Mouse (Mus musculus) liver, adult 2 months (tissue): ENCODE data around the gene Nfkbie. TPM values are rescaled to one million over a fixed set of nuclear protein-coding genes. Genes with fewer than 3 reads are reported as not detected.

Experiments used
- DNase-seq: peaks from one replicate; pipeline ENCODE4 v3.0.0-alpha.2; 2011; ENCODE audit warnings: low read depth, low spot score; ENCODE audit errors: extremely low read depth
- H3K27ac ChIP-seq: fragments of 200-500 bp; replicated peaks from 2 replicates; pipeline ENCODE4 v1.5.1; 2012; ENCODE audit warnings: low read depth, mild to moderate bottlenecking, control low read depth, inconsistent platforms, low read length; ENCODE audit not compliant: insufficient read depth
- H3K27me3 ChIP-seq: fragments of 200-500 bp; 2 replicates; pipeline ENCODE4 v1.6.1; 2012; ENCODE audit warnings: mild to moderate bottlenecking, moderate library complexity, low read length, inconsistent platforms; ENCODE audit not compliant: control insufficient read depth, insufficient read depth
- H3K36me3 ChIP-seq: fragments of 200-500 bp; 2 replicates; pipeline ENCODE4 v1.6.1; 2012; ENCODE audit warnings: low read length, inconsistent platforms; ENCODE audit not compliant: control insufficient read depth, insufficient read depth
- H3K4me1 ChIP-seq: fragments of 200-500 bp; 2 replicates; pipeline ENCODE4 v1.6.1; 2011; ENCODE audit warnings: low read length; ENCODE audit not compliant: control insufficient read depth, insufficient read depth
- H3K4me3 ChIP-seq: fragments of 200-500 bp; 2 replicates; pipeline ENCODE4 v1.5.1; 2011; ENCODE audit warnings: low read depth, mild to moderate bottlenecking, control low read depth, low read length, moderate library complexity; ENCODE audit not compliant: insufficient read depth
- H3K79me2 ChIP-seq: fragments of 200-500 bp; 2 replicates; pipeline ENCODE4 v1.6.1; 2012; ENCODE audit warnings: inconsistent platforms, mild to moderate bottlenecking, low read length, moderate library complexity; ENCODE audit not compliant: control insufficient read depth, insufficient read depth
- H3K9ac ChIP-seq: fragments of 200-500 bp; 2 replicates; pipeline ENCODE4 v1.6.1; 2012; ENCODE audit warnings: low read depth, mild to moderate bottlenecking, control low read depth, inconsistent platforms, low read length
- CTCF ChIP-seq: fragments of 200-500 bp; IDR thresholded peaks from 2 replicates; pipeline ENCODE4 v1.5.1; 2011; ENCODE audit warnings: low read depth, low read length, control low read depth
- POLR2A ChIP-seq: fragments of 200-500 bp; IDR thresholded peaks from 2 replicates; pipeline ENCODE4 v1.6.1; 2011; ENCODE audit warnings: low read length, control low read depth; ENCODE audit not compliant: insufficient read depth; ENCODE audit errors: extremely low read depth
- WGBS: fragments of 180-500 bp; shearing (Covaris S2); methylation state at CpG from one replicate; pipeline ENCODE4 v1.1.7; 2018; 5-methylcytosine and 5-hydroxymethylcytosine counted together
- polyA plus RNA-seq: library from polyadenylated mRNA; depleted of rRNA; stranded (reverse); fragments of >200 nt; gene quantifications from 2 replicates; pipeline ENCODE4 v1.2.3, GENCODE M21; 2012; rRNA removed
- total RNA-seq: library from RNA; depleted of rRNA; stranded (reverse); fragments of >200 nt; gene quantifications from 2 replicates; pipeline ENCODE4 v1.2.3, GENCODE M21; 2014; rRNA removed

The Nfkbie gene
- total RNA-seq (1.6 and 1.9 TPM in 2 replicates), polyA plus RNA-seq (2.0 and 3.0 TPM in 2 replicates)

GRCm38 (mm10) chr17:45555452-45556106 lies at the start of gene Nfkbie:
Gene Nfkbie (plus strand): TSS chr17:45555703.
- WGBS: under 1% methylated on average over 45 of the region's 45 CpGs
- H3K79me2 ChIP-seq: no peaks in the 10 kb centered on the region
- H3K27ac ChIP-seq: no peak within 1 kb of the TSS
- TF ChIP-seq CTCF: no peak
- peak; percentile 65 for TF ChIP-seq POLR2A
- peak within 1 kb of the TSS; percentile 71 for H3K4me3 ChIP-seq
- peak; percentile 59 for DNase-seq
- H3K9ac ChIP-seq: peak within 1 kb of the TSS; percentile 68
- H3K4me1 ChIP-seq: no peaks in the 10 kb centered on the region
- no peaks in the 10 kb centered on the region for H3K27me3 ChIP-seq
- no peaks in the 10 kb centered on the region for H3K36me3 ChIP-seq

GRCm38 (mm10) chr17:45505941-45506465 lies 49.5 kb upstream of the Nfkbie start:
- H3K79me2 ChIP-seq: no peaks in the 10 kb centered on the region
- H3K27ac ChIP-seq: no peak overlapping the region
- no peaks in the 10 kb centered on the region for H3K27me3 ChIP-seq
- H3K4me3 ChIP-seq: no peak overlapping the region
- no peak overlapping the region for H3K9ac ChIP-seq
- WGBS: 73% methylated on average over 6 of the region's 6 CpGs
- DNase-seq: no peak
- no peaks in the 10 kb centered on the region; the same call in 1 of the 2 replicates for H3K36me3 ChIP-seq
- TF ChIP-seq POLR2A (no peak), CTCF (no peak)
- peaks cover 5% of the 10 kb centered on the region; the same call in 1 of the 2 replicates for H3K4me1 ChIP-seq

DNA sequence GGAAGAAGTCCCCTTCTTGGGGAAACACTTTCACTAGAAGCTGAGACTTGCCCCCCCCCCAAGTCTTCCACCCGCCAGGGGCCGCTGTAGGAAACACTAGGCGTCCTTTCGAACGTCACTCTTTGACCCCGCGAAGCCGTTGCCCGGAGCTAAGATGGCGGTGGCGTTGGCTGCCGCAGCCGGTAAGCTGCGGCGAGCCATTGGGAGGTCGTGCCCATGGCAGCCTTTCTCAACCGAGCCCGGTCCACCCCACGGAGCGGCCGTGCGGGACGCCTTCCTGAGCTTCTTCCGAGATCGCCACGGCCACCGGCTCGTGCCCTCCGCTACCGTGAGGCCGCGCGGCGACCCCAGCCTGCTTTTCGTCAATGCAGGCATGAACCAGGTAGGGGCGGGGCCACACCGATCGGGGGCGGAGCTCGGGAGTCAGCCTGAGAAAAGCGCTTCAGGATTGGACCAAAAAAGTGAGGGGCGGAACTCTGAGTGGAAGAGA lies 48.8 kb upstream of the Nfkbie start, which contains the start of gene Aars2:
Gene Aars2, plus strand, starts transcription at position 142 of the 490 bp plus-strand sequence.
- H3K79me2 ChIP-seq: no peaks in the 10 kb centered on the region
- peak; percentile 67; the same call in 1 of the 2 replicates for TF ChIP-seq POLR2A
- TF ChIP-seq CTCF: peak; percentile 75
- H3K4me1 ChIP-seq: peaks cover 5% of the 10 kb centered on the region; the same call in 1 of the 2 replicates
- H3K27ac ChIP-seq: peak within 1 kb of the TSS; percentile 84
- H3K4me3 ChIP-seq: peak within 1 kb of the TSS; percentile 87
- peak; percentile 76 for DNase-seq
- peak within 1 kb of the TSS; percentile 91 for H3K9ac ChIP-seq
- no peaks in the 10 kb centered on the region; the same call in 1 of the 2 replicates for H3K36me3 ChIP-seq
- WGBS: under 1% methylated on average over 42 of the region's 42 CpGs
- no peaks in the 10 kb centered on the region for H3K27me3 ChIP-seq

GRCm38 (mm10) chr17:45510871-45511270 lies 44.6 kb upstream of the Nfkbie start:
- 87% methylated on average over 4 of the region's 4 CpGs for WGBS
- TF ChIP-seq CTCF: no peak
- no peak for TF ChIP-seq POLR2A
- Histone ChIP-seq H3K9ac (no peak overlapping the region), H3K4me1 (peaks cover 8% of the 10 kb centered on the region), H3K4me3 (no peak overlapping the region), H3K27me3 (no peaks in the 10 kb centered on the region), H3K36me3 (no peaks in the 10 kb centered on the region; the same call in 1 of the 2 replicates), H3K27ac (no peak overlapping the region), H3K79me2 (no peaks in the 10 kb centered on the region)
- DNase-seq: no peak

DNA sequence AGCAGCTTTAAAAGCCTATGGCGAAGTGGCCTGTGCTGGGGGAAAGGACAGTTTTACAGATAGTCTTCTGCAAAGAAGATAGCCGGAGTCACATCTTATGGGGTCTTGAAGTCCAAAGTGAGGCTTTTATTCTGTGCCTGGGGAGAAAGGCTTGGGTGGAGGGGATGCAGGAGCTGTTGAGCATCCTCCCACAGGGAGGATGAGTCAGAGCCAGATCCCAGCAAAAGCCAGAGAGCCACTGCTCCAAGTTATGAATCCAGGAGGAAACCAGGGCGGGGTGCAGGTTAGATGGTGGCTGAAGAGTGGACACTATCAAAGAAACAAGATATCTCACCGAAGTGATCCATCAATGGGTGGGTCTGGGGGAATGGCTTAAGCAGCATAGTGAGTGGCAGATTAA lies 43.7 kb upstream of the Nfkbie start:
- H3K4me1 ChIP-seq: peaks cover 5% of the 10 kb centered on the region
- no peak overlapping the region for H3K27ac ChIP-seq
- H3K27me3 ChIP-seq: no peaks in the 10 kb centered on the region
- 94% methylated on average over 4 of the region's 4 CpGs for WGBS
- no peaks in the 10 kb centered on the region; the same call in 1 of the 2 replicates for H3K36me3 ChIP-seq
- no peak overlapping the region for H3K9ac ChIP-seq
- DNase-seq: no peak
- H3K4me3 ChIP-seq: no peak overlapping the region
- TF ChIP-seq POLR2A (no peak), CTCF (no peak)
- no peaks in the 10 kb centered on the region for H3K79me2 ChIP-seq
